Mouse (Mus musculus) cerebellum, adult 2 months (tissue): ENCODE data around the gene Syce2. TPM values are rescaled to one million over a fixed set of nuclear protein-coding genes. Genes with fewer than 3 reads are reported as not detected.

Source experiments
- DNase-seq, 2 experiments: peaks; one replicate each; pipeline ENCODE4 v3.0.0; 2021
- H3K27ac ChIP-seq: fragments of 200-500 bp; 2 replicates; pipeline ENCODE4 v1.5.1; 2012; ENCODE audit warnings: low read length, control low read depth, inconsistent platforms; ENCODE audit not compliant: insufficient read depth
- H3K27me3 ChIP-seq: fragments of 200-500 bp; 2 replicates; pipeline ENCODE4 v1.6.1; 2012; ENCODE audit warnings: inconsistent platforms, mild to moderate bottlenecking, low read length, moderate library complexity; ENCODE audit not compliant: control insufficient read depth, insufficient read depth
- H3K4me1 ChIP-seq: fragments of 200-500 bp; 2 replicates; pipeline ENCODE4 v1.6.1; 2011; ENCODE audit warnings: low read length; ENCODE audit not compliant: control insufficient read depth, insufficient read depth
- H3K4me3 ChIP-seq: fragments of 200-500 bp; replicated peaks from 2 replicates; pipeline ENCODE3; 2011; ENCODE audit warnings: mild to moderate bottlenecking, low read depth, low read length, control low read depth; ENCODE audit not compliant: insufficient read depth
- CTCF ChIP-seq: fragments of 200-500 bp; IDR thresholded peaks from 2 replicates; pipeline ENCODE4 v1.5.1; 2011; ENCODE audit warnings: low read depth, mild to moderate bottlenecking, control low read depth, low read length, moderate library complexity, borderline replicate concordance; ENCODE audit not compliant: insufficient read depth
- POLR2A ChIP-seq: fragments of 200-500 bp; IDR thresholded peaks from 2 replicates; pipeline ENCODE4 v1.6.1; 2011; ENCODE audit warnings: low read length, control low read depth, borderline replicate concordance; ENCODE audit not compliant: insufficient read depth
- WGBS: fragments of 180-500 bp; shearing (Covaris S2); methylation state at CpG from one replicate; pipeline ENCODE4 v1.1.7; 2018; 5-methylcytosine and 5-hydroxymethylcytosine counted together
- polyA plus RNA-seq: library from polyadenylated mRNA; depleted of rRNA; stranded (reverse); fragments of >200 nt; gene quantifications from 2 replicates; pipeline ENCODE4 v1.2.3, GENCODE M21; 2012

Syce2 gene
- polyA plus RNA-seq, 1 experiment = 7.5 TPM

GRCm38 (mm10) chr8:84839411-84839810 is 32.5 kb upstream of the Syce2 start:
- 92% methylated on average over 2 of the region's 2 CpGs for WGBS
- no peaks in the 10 kb centered on the region for H3K27me3 ChIP-seq
- H3K4me1 ChIP-seq = peaks cover 30% of the 10 kb centered on the region
- TF ChIP-seq POLR2A (no peak), CTCF (no peak)
- H3K27ac ChIP-seq = no peak overlapping the region
- no peak for DNase-seq
- H3K4me3 ChIP-seq = no peak overlapping the region

- Histone ChIP-seq H3K4me1 (peaks cover 30% of the 10 kb centered on the region), H3K27me3 (no peaks in the 10 kb centered on the region), H3K27ac (peak overlapping the region; percentile 66; the same call in 1 of the 2 replicates), H3K4me3 (peak overlapping the region; percentile 98)
- TF ChIP-seq POLR2A (no peak), CTCF (no peak)
- DNase-seq = no peak
- under 1% methylated on average over 7 of the region's 7 CpGs for WGBS
Measured at GRCm38 (mm10) chr8:84839875-84840247, 32.0 kb upstream of the Syce2 start.

DNA sequence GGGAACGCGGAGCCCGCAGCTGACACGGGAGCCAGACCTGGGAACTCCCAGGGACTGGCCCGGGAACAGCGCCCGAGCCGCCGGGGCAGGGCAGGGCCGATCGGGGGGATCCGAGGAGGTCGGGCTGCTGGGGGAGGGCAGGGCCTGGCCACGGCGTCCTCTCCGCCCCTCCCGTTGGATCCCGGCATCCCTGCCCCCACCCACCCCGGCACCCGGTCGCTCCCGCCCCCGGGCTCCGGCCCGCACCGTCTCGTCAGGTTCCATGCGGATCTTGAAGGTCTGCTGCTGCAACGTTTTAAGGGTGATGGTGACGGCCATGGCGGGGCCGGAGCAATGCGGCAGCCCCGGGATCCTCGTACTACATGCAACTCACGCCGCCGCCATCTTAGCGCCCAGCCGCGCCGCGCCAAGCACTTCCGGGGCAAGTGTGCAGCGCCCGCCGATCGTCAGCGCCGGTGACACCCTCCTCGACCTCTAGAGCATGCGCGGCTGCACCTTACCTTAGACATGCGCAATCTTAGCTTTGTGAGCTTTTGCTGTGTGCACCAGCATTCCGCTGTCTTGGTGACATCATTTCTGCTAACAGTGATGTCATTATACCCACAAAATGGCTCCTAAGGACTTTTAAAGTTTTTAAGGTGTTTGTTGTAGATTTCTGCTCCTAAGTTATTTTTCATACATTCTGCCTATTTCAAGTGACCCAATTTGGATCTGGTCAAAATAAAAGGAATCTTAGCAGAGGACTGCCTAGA is 31.5 kb upstream of the Syce2 start, which contains the start of gene Rad23a:
Gene Rad23a (minus strand): TSS at position 418 of the 752 bp plus-strand sequence.
- peak within 1 kb of the TSS; percentile 98 for H3K4me3 ChIP-seq
- H3K4me1 ChIP-seq = peaks cover 28% of the 10 kb centered on the region
- peak within 1 kb of the TSS; percentile 66; the same call in 1 of the 2 replicates for H3K27ac ChIP-seq
- peak; percentile 79 for TF ChIP-seq POLR2A
- no peak for TF ChIP-seq CTCF
- DNase-seq = peak; percentile 92
- no peaks in the 10 kb centered on the region for H3K27me3 ChIP-seq
- under 1% methylated on average over 55 of the region's 55 CpGs for WGBS

- no peaks in the 10 kb centered on the region for H3K27me3 ChIP-seq
- no peak for DNase-seq
- no peak overlapping the region for H3K4me3 ChIP-seq
- peaks cover 23% of the 10 kb centered on the region for H3K4me1 ChIP-seq
- TF ChIP-seq POLR2A (no peak), CTCF (no peak)
- H3K27ac ChIP-seq = no peak overlapping the region
- 76% methylated on average over 1 of the region's 1 CpGs for WGBS
Measured at GRCm38 (mm10) chr8:84841514-84841913, 30.4 kb upstream of the Syce2 start.

DNA sequence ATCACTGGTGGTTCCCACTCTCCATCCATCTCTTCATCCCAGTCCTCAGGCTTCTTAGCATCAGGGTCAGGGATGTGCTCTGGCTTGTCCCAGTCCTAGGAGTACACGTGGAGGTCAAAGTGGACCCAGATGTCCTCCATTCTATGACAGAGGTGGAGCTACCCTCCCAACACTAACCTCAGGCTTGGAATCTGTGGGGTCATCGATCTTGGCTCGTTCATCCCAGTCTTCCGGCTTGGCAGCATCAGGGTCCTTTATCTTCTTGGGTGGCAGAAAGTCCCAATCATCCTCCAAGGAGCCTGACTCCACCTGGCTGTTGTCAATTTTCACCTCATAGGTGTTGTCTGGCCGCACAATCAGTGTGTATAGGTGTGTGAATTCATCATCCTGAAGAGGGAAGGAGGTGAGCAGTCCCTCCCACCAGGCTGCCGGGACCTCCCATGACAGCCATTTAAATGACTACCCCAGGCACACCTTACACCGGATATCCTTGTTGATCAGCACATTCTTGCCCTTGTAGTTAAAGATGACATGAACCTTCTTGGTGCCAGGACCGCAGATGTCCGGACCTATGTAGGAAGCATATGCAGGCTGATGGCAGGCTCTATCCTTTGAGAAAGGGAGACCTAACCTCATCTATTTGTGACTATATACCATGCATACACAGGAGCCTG is 27.4 kb upstream of the Syce2 start:
- Histone ChIP-seq H3K4me1 (peaks cover 9% of the 10 kb centered on the region; the same call in 1 of the 2 replicates), H3K4me3 (peak overlapping the region; percentile 20), H3K27ac (no peak overlapping the region), H3K27me3 (no peaks in the 10 kb centered on the region)
- no peak for DNase-seq
- 77% methylated on average over 9 of the region's 9 CpGs for WGBS
- TF ChIP-seq POLR2A (no peak), CTCF (no peak)

- WGBS = 6% methylated on average over 12 of the region's 12 CpGs
- 0 out of 2 replicates have a peak overlapping the region, but pooled peaks have one; percentile 79 for H3K27ac ChIP-seq
- no peaks in the 10 kb centered on the region for H3K27me3 ChIP-seq
- no peak for TF ChIP-seq POLR2A
- TF ChIP-seq CTCF = peak; percentile 59; the same call in 1 of the 2 replicates
- peak overlapping the region; percentile 82 for H3K4me3 ChIP-seq
- peak; percentile 58 to 61 for DNase-seq
- H3K4me1 ChIP-seq = peaks cover 9% of the 10 kb centered on the region; the same call in 1 of the 2 replicates
Measured at GRCm38 (mm10) chr8:84845355-84846093, 26.4 kb upstream of the Syce2 start.

DNA sequence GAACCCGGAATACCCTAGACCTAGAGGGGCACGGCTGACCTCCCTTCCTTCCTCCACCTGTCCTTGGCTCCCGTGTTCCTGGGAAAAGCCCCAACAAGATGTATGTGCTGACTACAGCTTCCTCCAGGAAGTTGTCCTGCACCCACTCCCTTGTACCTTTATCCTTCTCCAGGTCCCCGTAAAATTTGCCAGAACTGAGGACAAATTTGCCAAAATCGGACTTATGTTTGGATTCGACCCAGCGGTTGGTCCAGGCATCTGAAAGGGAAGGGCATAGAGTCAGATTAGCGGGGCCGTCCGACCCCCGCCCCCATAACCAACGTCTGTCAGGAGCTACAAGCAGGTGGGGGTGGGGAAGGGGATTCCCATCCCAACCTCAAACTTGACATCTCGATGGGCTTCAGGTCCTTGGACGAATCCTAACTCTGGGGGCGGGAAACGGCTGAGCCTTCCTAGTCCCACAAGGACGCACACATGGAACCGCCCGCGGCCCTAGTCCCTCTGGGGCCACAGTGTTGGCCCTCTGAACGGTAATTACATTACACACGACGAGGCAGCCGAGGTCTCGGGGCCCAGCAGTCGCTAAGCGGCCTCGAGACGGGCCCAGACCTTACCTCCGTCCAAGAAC is 25.7 kb upstream of the Syce2 start:
- no peak for TF ChIP-seq POLR2A
- no peak for TF ChIP-seq CTCF
- Histone ChIP-seq H3K4me3 (peak overlapping the region; percentile 82), H3K4me1 (peaks cover 9% of the 10 kb centered on the region; the same call in 1 of the 2 replicates), H3K27me3 (no peaks in the 10 kb centered on the region), H3K27ac (peak overlapping the region; percentile 79)
- peak in 1 of 2 experiments; percentile 57 for DNase-seq
- under 1% methylated on average over 30 of the region's 30 CpGs for WGBS
